Mouse (Mus musculus) lung, embryonic 16.5 days (tissue): ENCODE data around the gene Lgi4. TPM values are rescaled to one million over a fixed set of nuclear protein-coding genes. Genes with fewer than 3 reads are reported as not detected.

Experiments used
- ATAC-seq: fragments of 200-750 bp; cut with Nextera tagmentation; 2 replicates; pipeline ENCODE4 v1.8.0; 2017; ENCODE audit warnings: low read depth, mild to moderate bottlenecking, moderate library complexity
- H3K27ac ChIP-seq: fragments of 300-500 bp; sonication (generic); 2 replicates; pipeline ENCODE4 v1.5.1; 2014; ENCODE audit warnings: mild to moderate bottlenecking, control low read depth, low read length
- H3K27me3 ChIP-seq: fragments of 300-500 bp; sonication (generic); 2 replicates; pipeline ENCODE4 v1.6.1; 2014; ENCODE audit warnings: low read depth, low read length, mixed read lengths; ENCODE audit not compliant: control insufficient read depth, insufficient read depth
- H3K36me3 ChIP-seq: fragments of 300-500 bp; sonication (generic); 2 replicates; pipeline ENCODE4 v1.6.1; 2014; ENCODE audit warnings: low read length; ENCODE audit not compliant: control insufficient read depth, insufficient read depth
- H3K4me1 ChIP-seq: fragments of 300-500 bp; sonication (generic); replicated peaks from 2 replicates; pipeline ENCODE4 v1.6.1; 2014; ENCODE audit warnings: low read length, mixed read lengths; ENCODE audit not compliant: control insufficient read depth, insufficient read depth
- H3K4me2 ChIP-seq: fragments of 300-500 bp; sonication (generic); 2 replicates; pipeline ENCODE4 v1.6.1; 2014; ENCODE audit warnings: low read depth, low read length, control low read depth
- H3K4me3 ChIP-seq: fragments of 300-500 bp; sonication (generic); 2 replicates; pipeline ENCODE4 v1.5.1; 2014; ENCODE audit warnings: mild to moderate bottlenecking, low read length, control low read depth
- H3K9ac ChIP-seq: fragments of 300-500 bp; sonication (generic); 2 replicates; pipeline ENCODE4 v1.6.1; 2014; ENCODE audit warnings: low read length, control low read depth
- H3K9me3 ChIP-seq: fragments of 300-500 bp; sonication (generic); 2 replicates; pipeline ENCODE4 v1.6.1; 2016; ENCODE audit warnings: low read length; ENCODE audit not compliant: control insufficient read depth
- WGBS: fragments of 180-500 bp; shearing (Covaris S2); extraction: QIAGEN DNeasy Blood & Tissue Kit; methylation state at CpG from one replicate; pipeline ENCODE4 v1.1.7; 2014; 5-methylcytosine and 5-hydroxymethylcytosine counted together
- polyA plus RNA-seq: library from polyadenylated mRNA; unstranded; fragments of >200 nt; fragmentation: Nextera tagmentation; extraction: Ambion mirVana; gene quantifications from 2 replicates; pipeline ENCODE4 v1.2.1, GENCODE M21; 2015

Lgi4 gene
- 0.14 and 0.38 TPM in 2 replicates for polyA plus RNA-seq

DNA sequence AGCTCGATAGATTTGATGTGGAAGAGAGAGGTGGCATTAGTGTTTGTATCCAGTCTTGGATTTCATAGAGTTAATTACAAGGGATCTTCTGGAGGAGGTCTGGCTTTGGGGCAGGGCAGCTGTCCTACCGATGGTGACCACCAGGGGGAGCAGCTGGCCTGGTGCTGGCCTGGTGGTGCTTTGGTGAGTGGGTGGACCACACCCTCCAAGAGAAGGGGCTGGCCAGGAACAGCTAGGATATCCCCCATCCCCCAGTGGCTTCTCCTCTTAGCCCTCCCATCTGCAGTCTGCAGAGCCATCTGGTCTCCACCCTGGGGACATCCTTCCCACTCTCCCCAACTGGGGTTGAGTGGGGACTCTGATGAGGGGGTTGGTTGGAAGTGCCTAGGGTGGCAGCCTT lies at the start of gene Lgi4:
TSS of gene Lgi4 (plus strand) at position 235 of the 400 bp plus-strand sequence.
- H3K9ac ChIP-seq, result no peak within 1 kb of the TSS
- no peak within 1 kb of the TSS for H3K4me3 ChIP-seq
- no peak within 1 kb of the TSS for H3K4me2 ChIP-seq
- 4% methylated on average over 2 of the region's 2 CpGs for WGBS
- H3K27me3 ChIP-seq, result no peaks in the 10 kb centered on the region
- H3K36me3 ChIP-seq, result no peaks in the 10 kb centered on the region
- ATAC-seq, result peak; percentile 21
- H3K4me1 ChIP-seq, result peaks cover 14% of the 10 kb centered on the region
- H3K27ac ChIP-seq, result no peak within 1 kb of the TSS
- H3K9me3 ChIP-seq, result no peaks in the 10 kb centered on the region

DNA sequence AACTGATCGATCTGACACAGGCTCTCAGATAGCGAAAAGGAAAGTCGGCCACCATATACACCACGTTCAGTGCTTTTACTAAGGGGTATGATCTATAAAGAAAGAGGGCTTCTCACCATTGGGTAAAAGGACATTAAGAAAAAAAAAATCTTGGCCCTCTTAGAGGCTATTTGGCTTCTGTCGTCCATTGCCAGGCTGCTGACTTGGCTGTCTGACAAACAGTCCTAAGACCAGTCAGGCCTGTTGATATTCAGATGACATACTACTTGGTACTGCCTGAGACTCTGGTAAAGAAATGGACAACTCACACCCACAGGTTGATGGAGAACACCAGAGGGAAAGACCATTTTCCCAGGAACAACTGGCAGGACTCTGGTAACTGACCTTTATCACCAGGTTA lies 46.2 kb upstream of the Lgi4 start:
- Histone ChIP-seq H3K9me3 (no peaks in the 10 kb centered on the region), H3K4me1 (peaks cover 14% of the 10 kb centered on the region), H3K4me2 (no peak overlapping the region), H3K27ac (no peak overlapping the region), H3K27me3 (no peaks in the 10 kb centered on the region), H3K9ac (no peak overlapping the region), H3K36me3 (no peaks in the 10 kb centered on the region), H3K4me3 (no peak overlapping the region)
- 63% methylated on average over 5 of the region's 5 CpGs for WGBS
- no peak for ATAC-seq

DNA sequence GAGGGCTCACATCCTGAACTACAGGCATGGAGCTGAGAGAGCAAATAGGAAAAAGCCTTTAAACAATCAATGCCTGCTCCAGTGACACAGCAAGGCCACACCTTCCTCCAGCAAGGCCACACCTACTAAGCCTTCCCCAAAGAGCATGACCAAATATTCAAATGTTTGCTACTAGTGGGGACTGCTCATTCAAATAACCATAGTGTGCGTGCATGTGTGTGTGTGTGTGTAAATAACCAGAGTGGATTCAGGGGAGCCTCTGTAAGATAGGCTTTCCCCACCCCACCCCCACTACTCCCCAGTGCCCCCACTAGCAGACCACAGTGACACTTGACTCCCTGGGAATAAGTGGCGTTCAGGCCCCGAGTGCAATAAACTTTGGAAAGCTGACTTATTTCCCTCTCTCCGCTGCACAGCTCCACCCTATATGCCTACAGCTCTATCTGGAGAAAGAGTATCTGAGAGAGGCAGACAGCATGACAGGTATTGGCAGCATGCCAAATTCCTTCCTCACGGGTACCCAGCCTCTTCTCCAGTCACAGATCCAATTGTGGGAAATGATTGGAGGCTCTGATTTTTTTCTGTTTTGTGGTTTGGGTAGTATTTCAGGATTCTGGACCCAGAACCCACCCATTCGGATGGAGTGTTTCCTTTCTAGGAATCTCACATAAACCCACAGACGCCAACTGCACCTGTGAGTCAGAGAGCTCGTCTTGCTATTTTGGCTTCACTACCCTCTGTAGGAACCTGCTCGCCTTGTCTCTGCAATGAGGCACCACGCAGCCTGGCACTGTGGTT lies 41.8 kb upstream of the Lgi4 start:
- Histone ChIP-seq H3K4me2 (no peak overlapping the region), H3K4me3 (no peak overlapping the region), H3K9me3 (no peaks in the 10 kb centered on the region), H3K9ac (no peak overlapping the region), H3K27me3 (no peaks in the 10 kb centered on the region), H3K36me3 (no peaks in the 10 kb centered on the region), H3K27ac (0 out of 2 replicates have a peak overlapping the region, but pooled peaks have one; percentile 32), H3K4me1 (peaks cover 14% of the 10 kb centered on the region)
- 23% methylated on average over 10 of the region's 10 CpGs for WGBS
- peak; percentile 77 for ATAC-seq

DNA sequence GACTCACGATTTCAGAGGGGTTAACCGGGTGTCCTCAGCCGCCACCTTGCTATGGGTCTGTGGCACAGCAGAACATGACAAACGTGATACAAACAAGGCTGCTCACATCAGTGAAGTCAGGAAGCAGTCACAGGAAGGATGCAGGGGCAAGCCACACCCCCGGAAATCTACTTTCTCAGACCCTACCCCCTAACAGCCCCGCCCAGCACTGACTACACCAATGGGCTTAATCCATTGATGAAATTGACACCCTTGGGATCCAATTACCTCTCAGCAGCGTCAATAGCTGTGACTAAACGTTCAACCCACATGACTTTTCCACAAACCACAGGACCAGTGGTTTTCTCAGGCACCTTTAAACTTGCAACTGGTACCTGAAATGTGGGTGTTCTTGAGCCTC lies 30.5 kb upstream of the Lgi4 start:
- no peaks in the 10 kb centered on the region for H3K27me3 ChIP-seq
- no peak for ATAC-seq
- H3K4me2 ChIP-seq, result no peak overlapping the region
- 62% methylated on average over 8 of the region's 8 CpGs for WGBS
- 0 out of 2 replicates have a peak, but pooled peaks cover 2% of the 10 kb centered on the region for H3K4me1 ChIP-seq
- no peak overlapping the region for H3K27ac ChIP-seq
- H3K9ac ChIP-seq, result no peak overlapping the region
- no peaks in the 10 kb centered on the region for H3K36me3 ChIP-seq
- H3K9me3 ChIP-seq, result no peaks in the 10 kb centered on the region
- H3K4me3 ChIP-seq, result no peak overlapping the region

DNA sequence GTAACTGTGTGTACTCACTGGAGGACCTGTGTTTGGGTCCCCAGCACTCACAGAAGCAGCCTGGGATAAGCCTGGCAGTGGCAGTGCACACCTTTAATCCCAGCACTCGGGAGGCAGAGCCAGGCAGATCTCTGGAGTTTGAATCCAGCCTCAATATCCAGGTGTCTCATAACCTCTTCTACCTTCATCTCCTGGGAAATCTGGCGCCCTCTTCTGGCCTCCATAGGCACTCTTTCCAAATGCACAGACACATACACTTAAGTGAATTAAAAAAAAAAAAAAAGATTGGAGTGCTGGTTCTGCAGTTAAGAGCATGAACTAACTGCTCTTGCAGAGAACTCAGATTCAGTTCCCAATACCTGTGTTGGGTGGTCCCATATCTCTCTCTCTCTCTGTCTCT lies 28.4 kb upstream of the Lgi4 start:
- no peak for ATAC-seq
- no peaks in the 10 kb centered on the region for H3K9me3 ChIP-seq
- H3K27me3 ChIP-seq, result no peaks in the 10 kb centered on the region
- no peak overlapping the region for H3K27ac ChIP-seq
- H3K36me3 ChIP-seq, result no peaks in the 10 kb centered on the region
- no peak overlapping the region for H3K4me3 ChIP-seq
- WGBS, result 76% methylated on average over 2 of the region's 2 CpGs
- no peak overlapping the region for H3K9ac ChIP-seq
- 0 out of 2 replicates have a peak, but pooled peaks cover 2% of the 10 kb centered on the region for H3K4me1 ChIP-seq
- no peak overlapping the region for H3K4me2 ChIP-seq

DNA sequence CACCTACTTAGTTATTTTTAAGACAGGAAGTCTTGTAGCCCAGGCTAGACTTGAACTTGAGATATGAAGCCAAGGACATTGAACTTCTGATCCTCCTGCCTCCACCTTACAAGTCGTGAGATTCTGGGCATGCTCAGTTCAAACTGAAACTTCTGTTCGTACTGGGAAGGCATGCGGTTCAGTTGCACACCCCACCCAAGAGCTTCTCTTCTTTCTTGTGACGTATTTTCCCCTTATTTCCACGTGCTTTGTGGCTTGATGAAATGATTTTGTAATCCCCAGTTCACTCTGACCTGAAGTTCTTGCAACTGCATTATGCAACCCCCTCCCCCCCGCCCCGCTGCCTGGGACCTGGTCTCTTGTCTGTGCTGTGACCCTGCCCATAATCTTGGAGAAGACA lies 27.4 kb upstream of the Lgi4 start:
- H3K9me3 ChIP-seq, result no peaks in the 10 kb centered on the region
- no peaks in the 10 kb centered on the region for H3K4me1 ChIP-seq
- H3K9ac ChIP-seq, result no peak overlapping the region
- H3K27me3 ChIP-seq, result no peaks in the 10 kb centered on the region
- no peak for ATAC-seq
- H3K4me3 ChIP-seq, result no peak overlapping the region
- H3K27ac ChIP-seq, result no peak overlapping the region
- H3K36me3 ChIP-seq, result no peaks in the 10 kb centered on the region
- no peak overlapping the region for H3K4me2 ChIP-seq
- 78% methylated on average over 7 of the region's 7 CpGs for WGBS

DNA sequence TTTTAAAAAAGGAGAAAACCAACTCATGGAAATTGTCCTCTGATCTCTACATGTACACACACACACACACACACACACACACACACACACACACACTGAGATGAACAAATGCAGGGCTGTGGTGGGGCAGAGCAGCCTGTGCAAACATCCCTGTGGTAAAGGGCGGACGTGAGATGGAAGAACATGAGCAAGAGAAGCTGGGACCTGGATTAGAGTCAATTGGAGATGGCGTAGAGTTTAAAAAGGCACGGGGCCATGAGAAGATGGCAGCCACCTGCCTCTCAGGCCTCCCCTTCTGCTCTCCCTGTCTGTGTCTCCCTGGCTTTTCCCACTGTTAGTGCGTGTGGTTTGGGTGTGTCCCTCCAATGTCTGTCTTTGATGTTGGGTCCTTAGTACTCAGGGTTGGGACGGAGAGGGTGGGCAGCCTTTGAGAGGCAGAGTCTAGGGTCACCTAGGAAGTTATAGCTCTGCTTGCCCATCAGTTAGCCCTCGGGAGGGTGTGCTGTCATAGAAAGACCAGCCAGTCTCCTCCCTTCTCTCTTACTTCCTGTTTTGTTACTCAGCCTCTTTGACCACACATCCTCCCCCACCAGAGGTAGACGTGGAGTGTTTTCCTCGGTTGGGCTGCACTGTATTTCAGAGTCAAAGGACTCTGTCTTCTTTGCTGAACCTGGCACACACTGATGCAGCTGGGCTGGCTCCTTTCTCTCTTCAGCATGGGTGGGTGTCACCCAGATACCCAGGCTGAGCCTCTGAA lies 25.6 kb upstream of the Lgi4 start:
- H3K27ac ChIP-seq, result no peak overlapping the region
- no peaks in the 10 kb centered on the region for H3K27me3 ChIP-seq
- no peaks in the 10 kb centered on the region for H3K4me1 ChIP-seq
- H3K4me2 ChIP-seq, result no peak overlapping the region
- no peaks in the 10 kb centered on the region for H3K36me3 ChIP-seq
- WGBS, result 47% methylated on average over 9 of the region's 9 CpGs
- no peaks in the 10 kb centered on the region for H3K9me3 ChIP-seq
- H3K4me3 ChIP-seq, result no peak overlapping the region
- H3K9ac ChIP-seq, result no peak overlapping the region
- ATAC-seq, result peak; percentile 43; the same call in 1 of the 2 replicates

DNA sequence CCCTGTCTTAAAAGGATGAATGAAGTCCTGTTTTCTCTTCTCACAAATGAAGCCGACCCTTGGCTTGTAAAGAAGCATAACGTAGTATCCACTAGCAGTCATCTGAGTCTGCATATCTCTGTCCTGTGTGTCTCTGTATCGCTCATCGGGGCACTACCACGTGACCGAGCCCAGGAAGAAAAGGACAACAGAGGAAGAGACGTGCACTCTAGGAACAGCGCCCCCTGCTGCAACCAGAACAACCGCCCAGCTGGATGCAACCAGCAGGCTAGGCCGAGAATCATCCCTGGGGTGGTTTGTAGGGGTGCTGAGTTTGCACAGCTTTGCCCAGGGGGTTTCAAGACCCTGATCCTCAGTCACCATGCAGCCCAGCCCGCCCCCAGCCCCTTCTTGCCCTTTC lies 24.4 kb upstream of the Lgi4 start:
- H3K27ac ChIP-seq, result no peak overlapping the region
- no peaks in the 10 kb centered on the region for H3K27me3 ChIP-seq
- WGBS, result 63% methylated on average over 11 of the region's 11 CpGs
- no peak overlapping the region for H3K9ac ChIP-seq
- H3K4me1 ChIP-seq, result no peaks in the 10 kb centered on the region
- H3K9me3 ChIP-seq, result no peaks in the 10 kb centered on the region
- ATAC-seq, result no peak
- no peak overlapping the region for H3K4me2 ChIP-seq
- H3K36me3 ChIP-seq, result no peaks in the 10 kb centered on the region
- H3K4me3 ChIP-seq, result no peak overlapping the region

DNA sequence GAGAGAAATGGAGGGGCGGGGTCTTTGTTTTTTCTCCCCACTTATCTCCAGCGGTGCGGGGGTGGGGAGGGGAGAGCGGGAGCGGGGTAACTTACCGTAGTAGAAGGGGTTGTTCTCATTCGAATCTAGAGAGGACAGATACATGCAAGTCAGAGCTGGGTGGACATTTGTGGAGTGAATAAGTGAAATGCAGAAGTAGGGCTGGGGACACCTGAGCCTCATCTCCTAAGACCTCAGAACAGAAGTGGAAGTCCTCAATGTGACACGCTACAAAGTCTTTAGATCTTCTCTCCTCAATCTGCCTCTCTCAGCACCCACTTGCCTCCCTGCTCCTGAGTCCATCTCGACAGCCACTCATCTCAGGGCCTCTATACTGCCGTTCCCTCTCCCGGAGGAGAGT lies 23.9 kb upstream of the Lgi4 start:
- H3K4me1 ChIP-seq, result no peaks in the 10 kb centered on the region
- no peaks in the 10 kb centered on the region for H3K36me3 ChIP-seq
- no peak overlapping the region for H3K4me2 ChIP-seq
- H3K9ac ChIP-seq, result no peak overlapping the region
- no peak for ATAC-seq
- 68% methylated on average over 11 of the region's 11 CpGs for WGBS
- no peaks in the 10 kb centered on the region for H3K9me3 ChIP-seq
- H3K4me3 ChIP-seq, result no peak overlapping the region
- no peak overlapping the region for H3K27ac ChIP-seq
- no peaks in the 10 kb centered on the region for H3K27me3 ChIP-seq
